Mouse (Mus musculus): ENCODE data around the gene Prpf4b.
"Not testable (repeated sequence)": the region's sequence is repeated elsewhere in the genome, so short reads cannot be mapped to it uniquely, and the experiment has no call there.

Gene Prpf4b

GRCm38 (mm10) chr13:34875166-34875710 lies at the start of gene Prpf4b:
TSS of gene Prpf4b (plus strand) at chr13:34875302.
- peak; percentile 94 for DNase-seq

- DNase-seq = no peak
Measured at GRCm38 (mm10) chr13:34826760-34827690, 48.1 kb upstream of the Prpf4b start.

DNA sequence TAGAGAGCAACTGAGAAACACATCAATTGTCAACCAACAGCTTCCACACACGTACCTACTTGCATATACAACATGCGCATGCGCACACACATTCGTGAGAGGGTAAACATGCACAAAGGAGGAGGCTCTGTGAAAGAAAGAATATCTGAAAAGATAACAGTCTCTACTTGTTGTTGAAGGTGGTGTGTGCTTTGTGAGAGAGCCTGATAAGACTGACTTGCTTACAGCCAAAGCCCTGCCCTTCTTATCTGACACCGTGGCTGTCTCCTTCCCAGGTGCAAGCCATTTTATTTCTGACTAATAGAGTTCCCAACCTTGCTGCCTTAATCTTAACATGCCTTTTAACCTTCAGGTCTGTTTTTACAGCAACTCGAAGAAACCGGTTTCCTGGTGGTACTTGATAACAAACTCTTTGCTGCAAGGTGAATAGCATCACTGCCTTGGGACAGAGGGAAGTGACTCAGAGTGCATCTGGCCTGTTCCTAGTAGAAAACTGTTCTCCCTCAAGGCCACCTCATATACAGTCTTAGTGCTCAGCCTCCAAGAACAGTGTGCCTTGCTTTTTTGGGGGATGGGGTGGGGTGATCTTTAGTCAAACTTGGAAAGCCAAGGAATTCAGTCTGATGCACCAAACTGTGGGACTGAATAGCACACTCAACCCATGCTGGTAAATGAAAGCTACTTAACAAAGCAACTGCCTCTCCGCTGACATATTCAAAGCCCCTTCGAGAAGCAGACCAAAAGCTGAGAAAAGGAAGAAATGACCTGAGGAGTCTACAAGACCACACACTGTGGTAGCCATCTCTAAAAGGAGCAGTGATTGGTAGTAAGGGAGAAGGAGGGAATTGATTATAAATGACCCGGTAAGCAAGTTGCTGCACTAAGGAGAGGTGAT lies 46.9 kb upstream of the Prpf4b start:
- DNase-seq = peak; percentile 70

DNA sequence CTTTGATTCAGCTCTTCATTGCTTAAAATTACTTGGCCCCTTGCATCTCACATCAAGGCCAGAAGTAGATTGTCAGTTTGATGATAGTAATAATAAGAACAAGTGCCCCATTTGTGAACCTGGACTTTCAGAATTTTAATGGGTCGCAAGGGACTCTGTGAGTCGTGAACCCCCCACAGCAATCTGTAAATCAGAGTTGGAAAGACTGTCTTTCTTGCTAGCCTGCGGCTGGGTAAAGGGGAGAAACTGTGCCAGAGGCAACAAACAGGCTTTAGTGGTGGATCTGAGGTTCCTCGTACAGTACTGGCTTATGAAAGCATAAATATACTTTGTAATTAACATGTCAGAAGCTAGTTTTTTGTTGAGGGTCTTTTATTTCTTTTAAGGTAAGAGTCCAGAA lies 32.3 kb upstream of the Prpf4b start:
- DNase-seq = no peak

- DNase-seq = no peak
Measured at GRCm38 (mm10) chr13:34850759-34851158, 24.3 kb upstream of the Prpf4b start.

DNA sequence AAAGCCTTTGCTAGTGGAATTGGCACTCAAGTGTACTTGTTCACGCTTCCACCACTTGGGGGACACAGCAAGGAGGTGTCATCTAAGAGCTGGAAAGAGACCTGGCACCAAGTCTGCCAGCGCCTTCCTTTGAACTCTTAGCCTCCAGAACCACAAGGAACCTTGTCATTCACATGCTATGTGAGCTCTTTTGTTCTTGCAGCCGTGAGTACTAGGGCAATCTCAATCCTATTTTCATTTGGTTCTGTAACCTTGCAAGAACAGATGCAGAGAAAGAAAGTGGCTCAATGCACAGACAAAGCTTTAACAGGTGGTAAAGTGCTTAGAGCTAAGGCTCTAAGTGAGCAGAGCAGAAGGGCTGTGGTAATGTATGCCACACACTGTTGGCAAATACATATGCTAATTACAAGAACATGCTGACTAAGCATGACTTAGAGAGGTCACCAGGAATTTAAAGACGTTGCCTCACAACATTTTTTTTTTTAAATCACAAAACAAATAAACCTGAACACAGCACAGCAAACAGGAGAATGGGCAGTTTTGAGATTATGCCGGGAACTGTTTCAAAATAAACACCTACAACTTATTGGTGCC lies 23.8 kb upstream of the Prpf4b start:
- DNase-seq = no peak

- peak; percentile 43 for DNase-seq
Measured at GRCm38 (mm10) chr13:34857526-34857925, 17.6 kb upstream of the Prpf4b start.

GRCm38 (mm10) chr13:34859406-34859805 lies 15.7 kb upstream of the Prpf4b start:
- DNase-seq = no peak

DNA sequence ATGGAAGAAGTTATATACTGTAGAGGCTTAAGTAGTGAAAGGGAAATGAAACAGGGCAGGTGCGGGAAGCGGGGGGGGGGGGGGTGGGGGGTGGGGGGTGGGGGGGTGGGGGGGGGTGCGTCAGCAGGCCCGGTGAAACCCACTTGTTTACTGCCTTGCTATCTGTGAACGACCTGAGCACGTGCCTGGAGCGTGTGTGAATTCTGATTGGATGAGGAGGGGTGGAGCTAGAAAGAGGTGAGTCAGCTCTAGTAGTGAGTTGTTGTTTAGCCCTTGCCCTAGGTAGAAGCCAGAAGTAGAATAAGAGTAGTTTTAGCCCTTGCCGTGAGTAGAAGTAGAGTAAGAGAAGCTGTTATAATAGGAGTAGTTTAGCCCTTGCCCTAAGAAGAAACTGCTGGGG lies 13.9 kb upstream of the Prpf4b start:
- DNase-seq = peak; percentile 44

DNA sequence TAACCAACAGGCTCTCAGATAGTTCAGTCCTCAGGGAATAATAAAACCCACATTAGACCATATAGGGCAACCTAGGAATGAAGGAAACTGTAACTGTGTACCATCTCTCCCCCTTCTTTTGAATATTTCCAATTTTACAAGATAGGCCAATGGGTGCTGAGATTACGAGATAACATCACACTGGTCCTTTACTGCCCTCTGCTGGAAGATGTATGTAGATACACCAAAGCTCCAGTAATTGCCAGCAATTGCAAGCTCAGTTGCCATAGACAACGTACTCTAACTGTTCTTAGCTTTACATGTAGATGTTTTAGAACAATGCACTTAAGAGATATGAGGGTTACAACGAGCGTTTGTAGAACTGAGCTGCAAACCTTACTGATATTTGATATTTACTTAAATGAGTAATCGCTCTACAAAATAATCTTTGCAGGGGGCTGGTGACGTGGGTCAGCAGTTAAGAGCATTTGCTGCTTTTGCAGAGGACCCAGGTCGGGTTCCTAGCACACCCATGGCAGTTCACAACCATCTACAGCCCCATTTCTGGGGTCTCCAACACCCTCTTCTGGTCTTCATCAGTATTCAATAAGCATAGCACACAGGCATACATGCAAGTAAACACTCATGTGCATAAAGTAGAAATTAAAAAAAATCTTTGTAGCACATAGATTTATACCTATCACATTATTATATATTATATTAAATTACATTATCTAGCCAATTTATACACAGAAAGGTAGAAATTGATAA lies 10.5 kb upstream of the Prpf4b start:
- DNase-seq = no peak

GRCm38 (mm10) chr13:34873801-34874681 lies 1.1 kb upstream of the Prpf4b start:
- peak; percentile 97 for DNase-seq

DNA sequence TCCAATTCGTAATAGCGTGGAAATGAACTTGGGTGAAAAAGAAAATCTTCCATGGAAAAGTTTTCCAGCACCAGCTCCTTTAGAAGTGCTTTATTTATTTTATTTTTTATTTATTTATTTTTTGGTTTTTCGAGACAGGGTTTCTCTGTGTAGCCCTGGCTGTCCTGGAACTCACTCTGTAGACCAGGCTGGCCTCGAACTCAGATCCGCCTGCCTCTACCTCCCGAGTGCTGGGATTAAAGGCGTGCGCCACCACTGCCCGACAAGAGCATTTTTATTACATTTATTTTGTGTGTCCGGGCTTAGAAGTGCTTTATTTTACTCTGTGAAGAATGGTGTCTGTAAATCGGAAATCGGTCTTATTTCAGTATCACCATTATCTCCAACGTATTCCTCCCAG lies 366 bp upstream of the Prpf4b start:
- DNase-seq = not testable (repeated sequence)

DNA sequence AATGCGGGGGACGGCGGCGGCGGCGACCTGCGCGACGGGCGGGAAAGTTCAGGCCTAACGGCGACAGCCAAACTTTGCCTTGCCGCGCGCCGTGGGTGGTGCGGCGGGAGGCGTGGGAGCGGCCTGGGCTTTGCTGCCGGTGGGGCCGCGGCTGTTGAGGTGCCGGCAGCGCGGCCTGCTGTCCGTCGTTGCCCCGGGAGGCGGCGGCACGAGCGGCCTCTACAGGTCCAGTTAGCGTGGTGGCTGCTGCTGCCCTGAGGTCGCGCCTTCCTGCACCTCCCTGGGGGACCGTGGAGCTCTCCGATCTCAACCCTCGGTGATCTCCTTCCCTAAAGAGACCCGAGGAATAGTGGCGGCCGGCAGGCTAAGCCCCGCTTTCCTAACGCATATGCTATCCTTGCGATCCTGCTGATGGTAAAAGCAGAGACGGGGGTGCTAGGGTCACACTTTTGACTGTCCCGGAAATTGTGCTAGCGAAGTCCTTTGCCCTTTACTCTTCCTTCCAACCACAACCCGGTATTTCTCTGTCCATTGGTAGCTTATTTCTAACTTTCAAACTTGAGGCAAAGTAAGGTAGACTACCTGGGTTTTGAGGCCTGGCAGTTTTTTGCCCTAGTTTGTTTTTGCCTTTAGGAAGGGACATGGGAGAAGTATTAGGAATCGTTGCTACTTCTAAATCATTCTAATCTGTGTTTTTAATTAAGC lies 791 bp downstream of the Prpf4b start:
- peak; percentile 77 for DNase-seq

DNA sequence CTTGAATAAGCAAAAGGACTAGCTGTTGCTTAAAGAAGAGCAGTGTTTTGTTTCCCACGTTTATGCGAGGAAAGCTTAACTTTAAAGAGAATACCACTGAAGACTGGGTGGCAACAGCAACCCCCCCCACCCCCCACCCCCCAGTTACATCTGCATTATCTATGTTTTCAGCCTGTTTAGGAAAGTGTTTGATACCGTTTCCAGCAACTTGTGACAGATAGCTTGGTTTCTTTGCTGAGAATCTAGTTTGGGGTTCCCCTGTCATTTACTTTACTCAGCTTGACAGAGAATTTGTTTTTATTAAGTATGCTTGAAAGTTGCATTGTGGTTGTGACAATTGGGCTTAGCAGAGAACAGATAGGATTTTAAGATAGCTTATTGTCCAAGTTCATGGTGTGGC lies 1.4 kb downstream of the Prpf4b start:
- peak; percentile 25 for DNase-seq

DNA sequence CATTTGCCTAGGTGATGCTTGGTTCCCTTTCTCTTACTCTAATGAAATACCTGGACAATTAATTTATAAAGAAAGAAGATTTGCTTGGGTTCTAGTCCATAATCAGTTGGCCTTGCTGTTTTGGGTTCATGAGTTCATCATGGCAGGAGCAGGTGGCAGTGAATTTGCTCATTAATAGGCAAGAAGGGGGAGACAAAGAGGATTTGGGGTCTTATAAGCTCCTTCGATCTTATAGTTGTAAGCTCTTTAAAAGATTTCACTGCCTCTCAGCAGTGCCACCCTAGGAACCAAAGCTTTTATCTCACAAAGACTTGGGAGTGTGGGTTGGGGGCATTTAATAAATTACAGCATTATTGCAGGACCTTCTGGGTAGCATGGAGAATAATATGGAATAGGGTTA lies 17.8 kb downstream of the Prpf4b start:
- DNase-seq = no peak

GRCm38 (mm10) chr13:34914614-34915013 lies 39.5 kb downstream of the Prpf4b start:
- DNase-seq = no peak

GRCm38 (mm10) chr13:34916520-34917167 lies 41.5 kb downstream of the Prpf4b start:
- peak; percentile 15 for DNase-seq

GRCm38 (mm10) chr13:34924210-34924609 lies 49.1 kb downstream of the Prpf4b start, which contains the start of the genes Fam217a and 4933417A18Rik:
TSS of gene Fam217a (minus strand) at chr13:34924310.
TSS of gene 4933417A18Rik (plus strand) at chr13:34924409.
- DNase-seq = no peak

- no peak for DNase-seq
Measured at GRCm38 (mm10) chr13:34934931-34935644, 60.0 kb downstream of the Prpf4b start.

All from liver (tissue).